Mouse (Mus musculus) adrenal gland, adult 8-10 months (tissue): ENCODE measurements around the gene Zfp507. TPM values are rescaled to one million over a fixed set of nuclear protein-coding genes. Genes with fewer than 3 reads are reported as not detected.

ENCODE experiments used
- DNase-seq: peaks from one replicate; pipeline ENCODE4 v3.0.0; 2022
- total RNA-seq, 4 experiments: library from RNA; stranded (reverse); gene quantifications; 2 replicates each; pipeline ENCODE4 v1.2.4; 2022

The Zfp507 gene
- total RNA-seq, 4 experiments from 2014 or later, result 29.3 to 34.7 (median 31.4) TPM

DNA sequence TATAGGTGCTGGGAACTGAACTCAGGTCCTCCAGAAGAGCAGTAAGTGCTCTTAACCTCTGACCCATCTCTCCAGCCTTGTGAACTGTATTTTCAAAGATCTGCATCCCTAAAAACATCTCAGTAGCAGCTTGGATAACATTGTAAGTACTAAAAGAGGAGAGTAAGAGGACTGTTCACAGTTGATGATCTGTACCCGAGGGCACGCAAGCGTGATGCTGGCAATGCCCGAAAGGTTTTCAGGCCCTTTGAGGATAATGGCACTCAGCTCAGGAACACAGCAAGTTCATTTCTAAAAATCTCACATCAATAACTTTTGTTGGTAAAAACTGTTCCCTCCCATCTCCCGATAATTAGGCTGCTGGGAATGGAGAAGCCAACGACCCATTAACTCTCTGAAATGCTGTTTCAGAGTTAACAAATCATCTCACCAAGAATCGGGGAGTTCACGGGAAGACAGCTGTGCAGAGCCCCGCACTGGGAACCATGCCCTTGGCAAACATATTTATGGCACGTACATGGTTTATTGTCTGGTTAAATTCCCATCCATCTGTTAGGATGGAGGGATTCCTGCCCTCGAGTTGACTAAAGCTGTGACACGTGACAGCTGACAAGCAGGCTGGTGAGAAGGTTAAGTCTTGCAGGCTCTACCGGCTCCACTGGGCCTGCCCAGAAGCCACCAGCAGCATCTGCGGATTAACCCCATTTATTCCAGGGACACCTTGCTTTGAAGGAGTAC is 69.3 kb downstream of the Zfp507 start:
- DNase-seq, result no peak

DNA sequence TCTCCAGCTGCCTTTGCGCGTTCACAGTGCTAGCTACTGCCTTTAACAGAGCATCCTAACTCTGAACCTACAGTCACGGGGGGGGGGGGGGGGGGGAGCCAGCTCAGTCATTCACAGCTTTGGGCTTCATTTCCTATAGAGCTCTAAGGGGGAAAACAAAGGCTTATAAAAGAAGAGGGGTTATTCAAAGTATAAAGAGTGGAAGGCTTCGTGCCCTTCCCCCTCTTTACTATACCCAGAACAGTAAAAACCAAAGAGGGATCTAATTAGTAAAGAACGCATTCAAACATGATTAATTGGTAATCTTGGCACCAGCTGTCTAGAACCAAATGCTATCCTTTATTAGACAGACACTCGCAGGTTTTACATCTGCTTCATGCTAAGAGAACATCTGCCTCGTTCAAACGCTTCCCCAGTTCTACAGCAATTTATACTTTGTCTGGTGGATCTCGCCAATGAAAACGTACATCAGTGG is 70.2 kb downstream of the Zfp507 start:
- DNase-seq, result no peak

DNA sequence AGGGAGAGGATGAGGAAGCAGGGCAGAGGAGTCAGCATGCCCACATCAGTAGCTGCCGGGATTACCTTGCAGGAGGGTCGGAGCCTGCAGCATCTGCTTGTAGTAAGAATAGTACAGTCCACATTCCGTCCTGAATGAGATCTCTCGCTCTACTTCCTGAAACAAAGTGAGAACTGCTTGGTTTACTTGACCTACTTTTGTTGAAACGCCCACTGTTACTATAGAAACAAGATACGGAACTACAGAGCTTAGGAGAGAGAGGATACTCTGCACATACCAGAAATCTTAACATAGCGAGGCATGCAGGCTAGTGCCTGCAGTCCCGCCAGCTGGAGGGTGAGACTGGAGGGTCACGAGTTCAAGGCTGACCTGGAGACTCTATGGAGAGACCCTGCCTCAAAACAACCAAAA is 73.2 kb downstream of the Zfp507 start:
- no peak for DNase-seq

DNA sequence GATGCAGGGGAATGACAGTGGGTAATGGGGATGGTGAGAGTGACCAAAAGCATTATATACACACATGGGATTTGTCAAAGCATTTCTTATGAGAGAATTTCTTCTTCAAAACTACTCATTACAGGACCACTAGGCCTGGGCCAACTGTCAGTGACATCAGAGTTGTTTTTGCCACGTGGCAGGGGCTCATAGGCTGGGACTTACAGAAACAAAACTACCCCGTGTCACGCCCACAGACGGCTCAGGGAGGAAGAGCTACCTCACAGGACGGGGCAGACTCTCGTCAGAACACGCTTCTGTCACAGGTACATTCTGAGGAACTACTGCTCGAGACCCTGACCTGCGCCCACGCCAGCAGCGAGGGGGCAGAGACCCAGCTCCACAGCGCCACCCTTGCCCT is 74.4 kb downstream of the Zfp507 start:
- DNase-seq, result no peak

DNA sequence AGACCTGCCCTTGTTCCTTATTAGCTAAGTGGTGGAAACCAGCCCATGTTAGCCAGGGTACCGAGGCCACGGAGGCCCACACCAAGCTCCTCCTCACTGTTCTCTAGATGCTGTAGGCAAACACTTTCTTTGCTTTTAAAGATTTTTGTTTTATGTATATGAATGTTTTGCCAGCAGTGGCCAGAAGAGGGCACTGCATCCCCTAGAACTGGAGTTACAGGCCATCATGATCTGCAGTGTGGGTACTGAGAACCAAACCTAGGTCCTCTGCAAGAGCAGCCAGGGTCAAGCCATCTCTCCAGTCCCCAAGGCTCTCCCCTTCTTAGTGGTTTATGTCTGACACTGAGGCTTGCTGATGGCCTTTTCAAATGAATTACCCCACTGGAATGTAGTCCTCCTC is 79.8 kb downstream of the Zfp507 start:
- no peak for DNase-seq

Other genes starting within 250 kb of the Zfp507 start
- gene Nudt19, start 246.7 kb downstream of the Zfp507 start, total RNA-seq, result 10 to 100 TPM; 44.2 to 54.7 (median 49.3) TPM
- gene Rgs9bp, start 217.4 kb downstream of the Zfp507 start, total RNA-seq, result under 1 TPM; 0.11 to 0.24 (median 0.18) TPM
- 10 to 100 TPM; 26.0 to 39.4 (median 30.5) TPM for gene Ankrd27, start 216.8 kb downstream of the Zfp507 start, total RNA-seq
- gene Pdcd5, start 155.5 kb downstream of the Zfp507 start, total RNA-seq, result 10 to 100 TPM; 50.4 to 60.7 (median 53.5) TPM
- gene Dpy19l3, start 48.5 kb downstream of the Zfp507 start, total RNA-seq, result 10 to 100 TPM; 57.8 to 90.2 (median 69.7) TPM